Mouse (Mus musculus): ENCODE measurements around the gene Tnfrsf25.

The Tnfrsf25 gene

DNA sequence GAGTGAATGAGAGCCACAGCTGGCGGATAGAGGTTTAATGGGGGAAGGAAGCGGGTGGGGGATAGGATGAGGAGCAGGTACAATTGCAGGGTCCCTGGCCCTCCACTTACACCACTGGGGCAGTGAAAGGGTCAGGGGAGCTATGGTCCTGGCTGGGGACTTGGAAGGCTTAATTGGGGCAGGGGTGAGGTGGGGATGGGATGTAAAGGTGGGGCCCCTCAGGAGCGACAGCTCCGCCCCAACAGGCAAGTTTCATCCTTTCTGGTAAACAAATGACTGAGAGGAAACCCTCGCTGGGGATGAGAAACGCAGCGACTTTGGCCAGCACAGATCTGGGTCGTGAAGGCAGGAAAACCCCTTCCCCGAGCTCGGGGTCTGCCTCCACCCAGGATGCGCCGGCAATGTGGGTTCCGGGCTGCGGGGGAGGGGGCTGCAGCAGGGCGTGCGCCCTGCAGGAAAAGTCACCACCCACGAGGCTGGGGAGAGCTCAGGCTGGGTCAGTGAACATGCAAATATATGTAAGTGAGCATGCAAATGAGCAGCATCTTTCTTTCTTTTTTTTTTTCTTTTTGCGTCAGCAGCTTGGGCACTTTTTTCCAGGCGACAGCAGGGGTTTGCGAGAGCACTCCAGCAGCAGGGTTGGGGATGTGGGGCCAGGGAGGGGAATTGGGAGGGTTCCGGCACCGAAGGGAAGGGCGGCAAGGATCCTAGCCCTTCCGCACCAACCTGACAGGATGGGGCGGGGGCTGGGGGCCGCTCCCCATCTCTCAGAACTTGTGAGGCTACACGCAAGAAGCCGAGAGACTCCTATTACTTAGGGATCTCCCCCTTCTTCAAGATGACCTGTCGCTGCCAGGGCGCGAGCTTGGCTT lies 4.8 kb downstream of the Tnfrsf25 start:
- DNase-seq (ENCODE audit: low read depth, low spot score) = peak; percentile 80

DNA sequence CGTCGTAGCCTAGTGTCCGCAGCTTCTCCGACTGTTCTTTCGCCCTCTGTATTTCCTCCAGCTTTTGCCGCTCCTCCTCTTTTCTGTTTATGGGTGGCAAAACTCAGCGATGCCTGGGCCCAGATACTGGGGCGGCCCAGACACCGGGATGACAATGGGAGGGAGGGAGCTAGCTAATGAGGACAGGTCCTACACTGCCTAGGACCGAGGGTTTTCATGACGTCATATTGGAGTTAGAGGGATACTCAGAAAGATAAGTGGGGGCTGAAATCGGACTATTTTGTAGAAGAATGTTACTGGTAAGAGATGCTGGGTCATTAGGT lies 5.4 kb downstream of the Tnfrsf25 start:
- no peak for DNase-seq (ENCODE audit: low read depth, low spot score)

DNA sequence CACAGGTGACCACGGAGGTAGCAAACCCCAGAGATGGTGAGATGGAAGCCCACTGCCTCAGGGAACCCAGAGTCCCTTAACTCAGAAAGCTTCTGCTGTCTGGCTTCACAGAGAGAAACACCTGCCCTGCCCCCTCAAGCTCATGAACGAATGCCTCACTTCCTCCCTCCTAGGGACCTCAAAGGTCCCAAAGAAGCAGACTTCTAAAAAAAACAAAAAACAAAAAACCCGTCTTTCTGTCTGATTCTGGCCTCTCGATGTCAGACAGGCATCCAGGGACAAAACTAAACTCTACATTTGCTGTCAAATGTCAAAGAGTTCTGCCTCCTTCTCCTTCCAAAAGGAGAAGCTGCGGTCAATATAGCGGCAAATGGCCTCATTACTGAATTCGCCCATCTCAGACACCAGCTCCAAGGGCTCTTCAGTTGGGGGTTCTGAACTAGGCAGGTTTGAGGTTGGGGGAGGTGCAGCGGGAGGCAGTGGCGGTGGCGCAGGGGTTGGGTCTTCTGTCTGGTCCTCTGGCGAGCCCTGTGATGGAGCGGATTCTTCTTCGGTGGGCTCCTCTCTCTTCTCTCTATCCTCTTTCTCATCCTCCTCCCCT lies 8.7 kb downstream of the Tnfrsf25 start:
- DNase-seq (ENCODE audit: low read depth, low spot score) = peak; percentile 41

DNA sequence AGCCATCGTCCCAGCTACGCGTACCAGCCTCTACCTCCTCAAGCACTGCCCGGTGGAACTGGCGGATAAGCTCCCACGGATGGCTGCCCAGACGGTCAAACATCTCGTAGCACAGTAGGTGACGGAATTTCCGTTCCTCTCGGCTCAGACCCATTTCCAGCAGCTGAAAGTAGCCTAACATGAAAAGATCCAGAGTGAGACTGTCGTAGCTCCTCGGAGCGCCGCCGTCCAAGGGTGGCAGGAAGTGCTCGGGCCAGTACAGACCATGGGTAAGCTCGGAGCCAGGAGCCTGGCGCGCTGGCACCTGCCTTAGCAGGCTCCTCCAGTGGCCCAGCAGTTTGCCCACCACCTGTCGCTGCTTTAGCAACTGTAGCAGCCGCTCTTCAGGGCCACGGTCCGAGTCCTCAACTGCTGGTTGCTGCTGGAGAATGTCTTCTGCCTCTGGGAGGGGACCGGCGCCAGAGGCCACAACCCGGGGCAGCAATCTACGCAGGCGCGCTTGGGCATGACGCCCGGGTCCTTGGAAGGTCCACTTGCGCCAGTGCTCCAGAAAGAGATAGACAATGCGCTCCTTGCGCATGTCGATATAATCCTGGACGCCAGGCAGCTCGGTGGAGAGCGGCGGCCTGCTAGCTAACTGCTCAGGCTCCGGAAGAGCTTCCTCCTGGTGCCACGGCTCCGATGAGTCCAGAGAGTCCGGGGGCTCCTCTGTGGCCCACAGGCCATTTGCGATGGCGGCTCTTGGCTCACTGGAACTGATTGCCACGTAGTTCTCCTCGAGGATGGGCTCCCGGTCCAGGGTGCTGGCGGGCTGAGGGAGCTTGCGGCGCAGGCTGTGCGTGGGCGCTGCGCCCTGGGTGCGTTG lies 9.7 kb downstream of the Tnfrsf25 start:
- no peak for DNase-seq (ENCODE audit: low read depth, low spot score)

DNA sequence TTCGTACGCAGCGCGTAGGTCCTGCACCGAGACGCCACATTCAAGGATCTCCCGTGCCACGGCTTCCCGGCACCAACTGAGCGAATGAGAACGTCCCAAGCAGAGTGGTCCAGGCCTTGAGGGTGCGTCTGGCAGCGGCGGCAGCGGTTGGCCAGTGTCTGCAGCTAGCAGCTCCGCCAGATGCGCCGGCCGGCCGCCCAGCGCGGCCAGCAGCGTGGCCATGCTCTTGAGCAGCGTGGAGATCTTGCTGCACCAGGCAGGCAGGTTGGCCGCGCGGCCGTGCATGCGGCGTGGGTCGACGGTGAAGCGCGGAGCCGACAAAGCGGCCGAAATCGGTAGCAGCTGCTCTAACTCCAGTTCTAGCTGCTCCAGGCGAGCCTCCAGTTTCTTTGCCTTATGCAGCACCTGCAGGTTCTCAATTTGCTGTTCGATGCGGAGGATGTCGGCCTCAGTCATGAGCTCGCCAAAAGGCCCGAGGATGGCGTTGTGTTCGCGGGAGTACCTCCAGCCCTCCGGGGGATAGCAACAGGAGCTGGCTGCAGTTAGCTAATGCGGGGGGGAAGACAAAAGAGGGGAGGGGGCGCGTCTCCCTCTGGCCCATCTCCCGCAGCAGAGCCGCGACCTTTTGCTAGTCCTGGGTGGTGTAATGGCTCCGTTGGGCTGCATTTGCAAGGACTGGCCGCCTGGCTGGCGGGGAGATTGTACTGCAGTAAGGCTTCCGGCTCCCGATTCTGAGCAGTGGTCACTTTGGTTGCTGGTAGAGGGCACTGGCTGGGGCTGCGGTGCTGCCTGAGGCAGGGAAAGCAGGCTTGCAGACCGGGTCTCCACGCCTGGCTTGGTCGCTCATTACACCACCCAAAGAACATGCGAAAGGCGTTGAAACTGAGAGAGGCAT lies 10.5 kb downstream of the Tnfrsf25 start:
- no peak for DNase-seq (ENCODE audit: low read depth, low spot score)

DNA sequence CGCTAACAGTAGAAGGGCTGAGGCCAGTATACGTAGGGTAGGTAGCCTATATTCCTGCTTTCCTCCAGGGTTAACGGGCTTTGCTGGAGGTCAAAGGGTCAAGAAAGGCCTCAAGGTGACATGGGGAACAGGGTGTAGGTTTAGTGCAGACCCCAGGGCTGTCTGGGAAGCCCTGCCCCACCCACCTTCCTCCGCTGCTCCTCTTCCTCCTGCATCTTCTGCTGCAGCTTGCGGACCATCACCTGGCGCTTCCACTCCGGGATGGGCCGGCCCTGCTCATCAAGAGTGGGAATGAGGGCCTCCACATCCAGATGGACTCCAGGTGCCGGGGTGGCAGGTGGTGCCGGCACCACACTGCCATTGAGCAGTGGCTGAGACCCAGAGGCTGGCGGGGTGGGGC lies 12.2 kb downstream of the Tnfrsf25 start:
- DNase-seq (ENCODE audit: low read depth, low spot score) = no peak

DNA sequence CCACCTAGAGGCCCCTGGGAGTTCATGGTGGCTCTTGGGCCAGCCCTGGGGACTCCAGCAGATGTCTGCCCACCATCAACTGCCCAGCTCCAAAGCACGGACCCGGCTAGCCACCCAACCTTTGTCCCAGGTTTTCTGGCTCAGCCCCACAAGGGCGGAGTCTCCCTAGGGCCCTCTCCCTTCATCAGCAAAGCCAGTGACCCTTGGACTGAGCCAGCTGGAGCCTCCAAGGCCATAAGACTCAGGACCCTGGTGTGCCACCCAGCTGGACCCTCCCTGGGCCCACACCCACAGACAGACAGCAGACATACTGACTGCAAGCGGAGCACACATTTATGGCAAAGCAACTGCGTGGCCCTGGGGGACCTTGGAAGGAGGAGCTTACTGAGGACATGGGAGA lies 13.1 kb downstream of the Tnfrsf25 start:
- no peak for DNase-seq (ENCODE audit: low read depth, low spot score)

DNA sequence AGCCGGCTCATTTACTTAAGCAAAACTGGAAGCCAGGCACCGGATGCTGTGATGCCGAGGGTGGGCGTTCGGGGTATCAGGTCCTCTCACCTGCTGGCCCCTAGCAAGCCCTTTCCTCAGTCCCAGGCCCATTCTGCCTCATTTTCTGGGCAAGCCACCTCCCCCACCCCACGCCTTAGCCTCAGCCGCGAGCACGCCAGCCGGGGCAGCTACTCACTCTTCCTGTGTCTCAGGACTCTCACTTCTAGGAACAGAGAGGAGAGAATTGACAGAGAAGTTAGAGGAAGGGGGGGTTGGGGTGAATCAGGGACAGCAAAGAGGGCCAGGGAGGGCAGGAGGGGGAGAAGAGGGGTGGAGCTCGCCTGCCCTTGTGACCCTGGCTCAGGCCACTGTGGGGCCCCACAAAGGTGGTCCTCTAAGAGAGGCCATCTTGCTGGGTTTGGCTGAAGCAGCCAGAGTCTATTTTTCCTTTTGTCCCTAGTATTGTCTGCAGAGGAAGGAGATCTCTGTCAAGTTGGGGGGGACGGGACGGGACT lies 13.7 kb downstream of the Tnfrsf25 start:
- no peak for DNase-seq (ENCODE audit: low read depth, low spot score)

DNA sequence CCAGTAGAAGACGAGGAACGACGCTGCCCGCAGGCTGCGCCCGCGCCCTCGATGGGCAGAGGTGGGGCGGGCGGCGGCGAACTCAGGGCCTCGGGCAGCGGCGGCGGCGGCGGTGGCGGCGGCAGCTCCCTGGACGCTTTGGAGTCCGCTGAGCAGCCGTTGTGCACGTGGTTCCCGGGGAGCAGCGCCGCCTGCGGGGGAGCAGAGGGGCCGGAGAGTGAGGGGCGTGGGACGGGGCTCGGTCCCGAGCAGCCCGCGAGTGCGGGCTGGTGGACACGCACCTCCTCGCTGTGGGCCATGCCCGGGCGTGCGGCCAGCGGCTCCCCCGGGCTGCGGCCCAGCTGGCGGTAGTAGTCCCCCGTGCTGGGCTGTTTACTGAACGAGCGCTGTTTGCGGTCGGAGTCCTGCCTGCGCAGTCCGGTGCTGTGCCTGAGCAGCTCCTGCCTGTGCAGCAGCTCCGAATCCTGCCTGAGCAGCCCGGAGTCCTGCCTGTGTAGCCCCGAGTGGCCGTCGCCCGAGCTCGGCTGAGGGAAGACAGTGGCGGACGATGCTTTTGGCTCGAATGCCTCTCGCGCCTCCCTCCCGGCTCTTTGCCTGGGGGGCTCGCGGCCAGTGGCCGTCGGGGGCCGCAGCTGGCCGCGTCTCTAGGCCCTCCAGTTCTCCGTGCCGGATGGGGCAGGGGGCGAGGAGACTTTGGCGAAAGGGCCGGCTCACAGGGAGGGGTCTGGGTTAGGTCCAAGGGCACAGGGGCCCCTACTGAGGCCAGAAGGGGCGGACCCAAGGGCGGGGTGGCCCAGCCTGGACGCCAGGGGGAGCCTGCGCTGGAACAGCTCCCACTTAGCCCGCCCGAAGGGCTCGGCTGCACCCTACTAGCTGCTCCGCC lies 15.3 kb downstream of the Tnfrsf25 start:
- DNase-seq (ENCODE audit: low read depth, low spot score) = no peak

DNA sequence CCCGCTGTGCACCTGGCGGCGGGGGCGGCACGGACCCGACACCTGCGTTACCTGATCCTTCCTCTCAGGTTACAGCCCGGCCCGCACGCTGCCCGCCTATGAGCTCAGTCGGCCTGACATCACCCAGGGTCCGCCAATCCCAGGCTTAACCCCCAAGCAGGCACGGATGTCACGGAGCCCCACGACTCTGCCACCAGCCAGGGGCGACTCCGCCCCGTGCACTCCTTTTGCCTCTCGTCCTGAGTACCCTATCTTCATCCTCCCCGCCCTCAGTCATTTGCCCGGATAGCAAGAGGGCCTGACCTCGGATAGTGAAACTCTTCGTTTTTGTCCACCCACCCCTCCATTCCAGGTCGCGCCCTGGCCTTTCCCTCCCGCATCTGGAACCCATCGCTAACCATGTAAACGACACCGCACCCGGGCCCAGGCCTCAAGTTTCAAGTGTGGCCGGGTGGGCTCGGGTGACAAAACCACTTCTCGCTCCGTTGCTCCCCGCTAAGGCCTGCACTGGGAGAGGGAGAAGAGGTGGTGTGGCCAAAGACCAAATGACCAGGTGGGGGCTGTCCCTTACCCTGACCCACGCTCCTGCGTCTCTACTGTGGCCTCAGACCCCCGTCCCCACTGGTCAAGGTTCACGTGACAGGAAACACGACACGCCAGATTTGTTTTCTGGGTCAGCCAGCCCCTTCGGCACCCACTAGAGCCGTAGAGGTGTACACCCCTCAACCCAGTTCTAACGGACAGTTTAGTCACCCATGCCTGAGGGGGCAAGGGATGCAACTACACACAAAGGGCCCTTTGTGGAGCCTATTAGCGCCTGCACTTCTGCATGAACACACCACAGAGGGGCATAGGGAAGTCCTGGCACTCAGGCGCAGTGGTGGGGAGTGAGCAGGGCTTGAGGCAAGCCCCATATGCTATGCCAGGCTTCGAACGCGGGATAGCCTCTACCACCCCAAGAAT lies 16.4 kb downstream of the Tnfrsf25 start:
- no peak for DNase-seq (ENCODE audit: low read depth, low spot score)

DNA sequence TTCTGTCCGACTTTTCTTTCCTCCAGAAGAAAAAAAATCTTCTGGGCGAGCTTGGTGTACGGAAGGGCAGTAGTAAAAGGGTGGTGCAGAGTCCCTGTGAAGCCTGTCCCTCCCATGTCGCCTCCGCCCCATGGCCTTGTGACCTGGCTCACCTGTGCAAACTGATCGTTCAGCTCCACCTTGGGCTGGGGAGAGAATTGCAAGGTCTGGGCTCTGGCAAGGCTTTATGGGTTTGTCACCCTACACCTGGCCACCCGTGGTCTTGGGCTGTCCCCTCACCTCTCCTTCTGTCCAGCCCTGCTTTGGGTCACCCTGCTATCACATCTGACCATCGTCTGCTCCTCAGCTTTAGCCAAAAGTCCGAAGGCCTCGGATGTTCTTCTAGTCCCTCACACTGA lies 17.0 kb downstream of the Tnfrsf25 start:
- no peak for DNase-seq (ENCODE audit: low read depth, low spot score)

DNA sequence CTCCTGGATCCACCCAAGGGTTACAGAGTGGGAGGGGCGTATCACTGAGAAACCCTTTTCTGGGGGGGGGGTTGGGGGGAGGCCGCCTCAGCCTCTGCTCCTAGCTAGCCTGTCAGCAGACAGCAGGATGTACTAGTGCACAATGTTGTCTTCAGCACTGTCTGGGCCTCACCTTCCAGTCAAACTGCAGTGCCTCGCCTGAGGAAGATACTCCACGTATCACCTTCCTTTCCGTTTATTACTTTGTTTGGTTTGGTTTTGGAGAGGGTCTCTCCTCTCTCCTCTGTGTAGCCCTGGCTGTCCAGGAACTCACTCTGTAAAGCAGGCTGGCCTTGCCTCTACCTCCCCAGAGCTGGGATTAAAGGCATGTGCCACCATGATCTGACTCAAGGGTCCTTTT lies 17.5 kb downstream of the Tnfrsf25 start:
- no peak for DNase-seq (ENCODE audit: low read depth, low spot score)

DNA sequence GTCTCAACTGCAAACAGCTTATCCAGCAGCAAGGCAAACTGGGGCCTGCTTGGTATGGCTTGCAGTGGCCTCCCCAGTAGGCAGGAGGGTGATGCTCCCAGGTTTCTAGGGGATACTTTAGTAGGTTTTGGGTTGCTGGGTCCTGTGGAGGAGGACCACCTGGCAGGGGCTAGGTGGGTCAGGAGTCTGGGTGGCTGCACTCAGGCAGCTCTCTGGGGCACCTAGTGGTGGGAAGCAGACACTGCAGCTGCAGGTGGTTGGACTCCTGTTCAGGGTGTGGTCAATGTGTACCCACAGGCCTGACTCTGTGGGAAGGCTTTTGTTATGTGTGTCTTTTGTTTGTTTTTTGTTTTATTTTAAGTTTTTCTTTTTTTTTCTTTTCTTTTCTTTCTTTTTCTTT lies 18.8 kb downstream of the Tnfrsf25 start:
- peak; percentile 71 for DNase-seq (ENCODE audit: low read depth, low spot score)

DNA sequence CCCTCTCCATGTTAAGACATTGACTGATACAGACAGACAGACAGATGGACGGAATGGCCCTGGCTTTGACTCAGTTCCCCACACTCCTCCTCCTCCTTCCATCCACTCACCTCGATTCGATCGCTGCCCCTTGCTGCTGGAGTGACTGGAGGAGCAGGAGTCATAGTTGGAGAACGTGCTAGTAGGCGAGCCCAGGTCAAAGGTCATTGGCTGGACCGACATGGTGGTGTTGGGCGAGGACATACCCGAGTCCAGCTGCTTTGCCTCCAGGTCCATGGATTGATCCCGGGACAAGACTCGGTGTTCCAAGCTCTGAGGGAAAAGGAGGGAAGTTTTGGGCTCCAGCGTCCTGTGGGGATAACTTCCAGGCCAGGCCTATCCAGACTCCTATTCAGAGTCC lies 19.6 kb downstream of the Tnfrsf25 start:
- no peak for DNase-seq (ENCODE audit: low read depth, low spot score)

DNA sequence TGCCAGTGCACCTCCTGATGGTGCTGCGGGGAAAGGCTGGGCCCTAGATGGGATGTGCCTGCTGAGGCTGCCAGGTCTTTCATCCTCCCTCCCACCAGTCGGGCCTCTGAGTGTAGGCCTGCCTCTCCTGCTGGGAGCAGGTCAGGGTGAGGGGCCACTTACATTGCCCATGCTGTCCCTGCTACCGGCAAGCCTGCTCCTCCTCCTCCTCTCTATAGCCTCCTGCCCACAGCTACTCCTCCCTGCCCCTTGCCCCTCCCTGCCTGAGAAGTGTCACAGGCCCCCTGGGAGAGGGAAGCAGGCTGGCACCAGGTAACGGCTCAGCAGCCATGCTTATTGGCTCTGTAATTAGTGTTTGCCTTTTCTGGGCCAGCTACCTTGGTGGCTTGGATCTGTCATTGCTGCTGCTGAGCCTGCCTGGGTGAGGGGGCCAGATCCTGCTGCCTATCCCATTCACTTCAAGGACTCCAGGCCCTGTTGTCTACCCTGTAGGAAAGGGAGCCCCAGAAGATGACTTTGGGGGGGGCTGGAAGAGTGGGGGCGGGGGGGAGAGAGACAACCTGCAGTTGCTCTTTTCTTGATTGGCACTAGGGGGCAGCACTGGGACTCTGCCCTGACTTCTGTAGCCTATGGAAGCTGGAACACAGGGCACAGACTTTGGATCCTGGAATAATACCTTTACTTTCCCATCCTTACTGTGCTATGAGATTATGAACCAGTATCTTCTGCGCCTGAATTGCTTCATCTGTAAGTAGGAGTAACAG lies 20.6 kb downstream of the Tnfrsf25 start:
- peak; percentile 63 for DNase-seq (ENCODE audit: low read depth, low spot score)

DNA sequence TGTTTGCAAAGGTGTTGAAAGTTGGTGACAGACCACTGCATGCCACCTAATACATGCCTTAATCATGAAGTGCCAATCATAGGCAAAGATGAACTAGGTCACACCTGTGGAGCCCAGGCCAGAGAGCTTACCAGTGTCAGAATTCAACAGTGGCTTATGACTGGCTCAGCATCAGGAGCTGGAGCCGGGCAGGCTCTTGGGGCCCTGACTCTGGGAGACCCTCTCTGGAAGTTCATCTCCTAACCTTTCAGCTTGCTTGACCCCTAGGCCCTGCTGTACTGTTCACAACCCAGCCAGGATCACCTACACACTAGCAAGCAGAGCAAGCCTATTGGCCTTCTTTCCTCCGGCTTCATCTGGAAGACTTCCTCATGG lies 21.1 kb downstream of the Tnfrsf25 start:
- no peak for DNase-seq (ENCODE audit: low read depth, low spot score)

DNA sequence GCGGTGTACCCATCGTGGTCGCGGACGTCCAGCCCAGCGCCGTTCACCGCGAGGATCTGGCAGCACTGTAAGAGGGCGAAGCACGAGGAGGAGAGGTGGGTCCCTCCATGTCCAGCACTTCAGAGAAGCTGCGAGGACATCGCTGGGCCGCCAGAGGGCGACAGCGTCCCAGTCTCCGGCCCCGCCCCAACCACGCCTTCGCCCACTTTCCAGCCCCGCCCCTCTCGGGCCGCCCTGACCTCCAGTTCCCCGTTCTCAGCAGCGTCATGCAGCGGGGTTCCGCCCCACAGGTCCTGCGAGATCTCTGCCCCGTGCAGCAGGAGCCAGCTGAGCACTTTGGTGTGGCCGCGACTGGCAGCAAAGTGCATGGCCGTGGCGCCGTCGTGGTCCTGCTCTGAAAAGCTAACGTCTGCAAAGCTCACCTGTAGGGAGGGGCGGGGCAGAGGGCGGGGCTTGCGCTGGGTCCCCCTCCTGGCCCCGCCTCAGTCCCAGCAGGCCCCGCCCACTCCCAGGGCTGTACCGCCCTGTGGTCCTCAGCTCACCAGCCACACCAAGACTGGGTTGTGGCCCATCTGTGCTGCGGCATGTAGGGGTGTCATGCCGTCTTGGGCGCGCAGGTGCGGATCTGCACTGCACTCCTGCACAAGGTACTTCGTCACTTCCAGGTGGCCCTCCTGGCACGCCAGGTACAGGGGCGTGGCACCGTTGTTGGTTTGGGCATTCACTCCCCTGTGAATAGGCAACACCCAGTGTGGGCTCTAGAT lies 22.9 kb downstream of the Tnfrsf25 start:
- peak; percentile 93 for DNase-seq (ENCODE audit: low read depth, low spot score)

DNA sequence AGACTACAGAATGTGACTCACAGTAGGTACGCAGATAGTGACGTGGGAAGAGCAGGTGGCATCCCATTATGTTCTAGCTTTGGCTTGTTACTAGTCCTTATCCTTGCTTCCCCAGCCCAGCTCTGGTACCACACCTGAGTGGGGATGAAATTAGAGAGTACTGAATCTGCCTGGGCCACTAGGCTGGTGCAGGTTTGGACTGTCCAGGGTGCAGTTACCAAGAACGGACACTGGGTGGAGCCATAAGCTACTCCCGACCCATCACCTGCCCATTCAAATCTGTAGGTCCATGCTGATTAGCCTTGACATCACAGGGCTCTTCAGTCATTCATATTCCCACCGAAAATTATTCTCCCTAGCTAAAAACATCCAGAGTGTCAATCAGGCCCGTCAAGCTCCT lies 24.7 kb downstream of the Tnfrsf25 start:
- peak; percentile 74 for DNase-seq (ENCODE audit: low read depth, low spot score)
